Mouse (Mus musculus): ENCODE measurements around the gene Fgf23.

- no peak for TF ChIP-seq CTCF (IDR thresholded peaks at IDR 0.05; ENCODE audit: low read depth, low read length)
- TF ChIP-seq POLR2A (IDR thresholded peaks at IDR 0.05; ENCODE audit: borderline replicate concordance, low read depth, low read length) = no peak
These were observed 33.5 kb downstream of the Fgf23 start for GRCm38 (mm10) chr6:127106189-127106588.
